Mouse (Mus musculus) ES-Bruce4 (cell line): ENCODE measurements around the gene Gnaq.

Experiments
- CTCF ChIP-seq: IDR thresholded peaks from one replicate; pipeline ENCODE4 v1.8.1; 2011; ENCODE audit warnings: low read depth, low read length
- POLR2A ChIP-seq: IDR thresholded peaks from one replicate; pipeline ENCODE4 v1.8.1; 2011; ENCODE audit warnings: low read length; ENCODE audit not compliant: insufficient read depth

- no peak for TF ChIP-seq CTCF
- TF ChIP-seq POLR2A, result no peak
Measured at GRCm38 (mm10) chr19:16085248-16085647, 47.4 kb upstream of the Gnaq start.
